Mouse (Mus musculus) ES-Bruce4 (cell line): ENCODE measurements at regions not wholly inside any gene's neighbourhood (a gene's known extent, or its start where the extent isn't known, plus 50 kb on each side); places are given as distances from the start of the nearest gene placed in this dataset.

Experiments
- H3K27ac ChIP-seq: 2 replicates; pipeline ENCODE4 v1.5.1; 2012; ENCODE audit warnings: low read length, inconsistent platforms; ENCODE audit not compliant: insufficient read depth
- H3K27me3 ChIP-seq: 2 replicates; pipeline ENCODE4 v1.6.1; 2012; ENCODE audit warnings: mild to moderate bottlenecking, low read length, inconsistent platforms; ENCODE audit not compliant: control insufficient read depth, poor library complexity, insufficient read depth, severe bottlenecking
- H3K36me3 ChIP-seq: 2 replicates; pipeline ENCODE4 v1.6.1; 2012; ENCODE audit warnings: inconsistent platforms, mild to moderate bottlenecking, low read length, moderate library complexity; ENCODE audit not compliant: control insufficient read depth, poor library complexity, insufficient read depth, severe bottlenecking
- H3K4me1 ChIP-seq: one replicate; pipeline ENCODE4 v1.8.1; 2011; ENCODE audit warnings: low read length; ENCODE audit not compliant: control insufficient read depth, insufficient read depth
- H3K4me3 ChIP-seq: 2 replicates; pipeline ENCODE4 v1.5.1; 2011; ENCODE audit warnings: low read depth, mild to moderate bottlenecking, low read length
- H3K9ac ChIP-seq: 2 replicates; pipeline ENCODE4 v1.6.1; 2012; ENCODE audit warnings: low read depth, mild to moderate bottlenecking, inconsistent platforms; ENCODE audit not compliant: poor library complexity, severe bottlenecking
- H3K9me3 ChIP-seq: replicated peaks from 2 replicates; pipeline ENCODE4 v1.6.1; 2012; ENCODE audit warnings: mild to moderate bottlenecking, low read length, inconsistent platforms; ENCODE audit not compliant: control insufficient read depth, poor library complexity, insufficient read depth, severe bottlenecking
- CTCF ChIP-seq: IDR thresholded peaks from one replicate; pipeline ENCODE4 v1.8.1; 2011; ENCODE audit warnings: low read depth, low read length
- EP300 ChIP-seq: IDR thresholded peaks from 2 replicates; pipeline ENCODE4 v1.6.1; 2011; ENCODE audit warnings: low read depth, low read length; ENCODE audit not compliant: insufficient read depth
- POLR2A ChIP-seq: IDR thresholded peaks from one replicate; pipeline ENCODE4 v1.8.1; 2011; ENCODE audit warnings: low read length; ENCODE audit not compliant: insufficient read depth

GRCm38 (mm10) chr11:66605998-66606397 lies 80.2 kb upstream of the Shisa6 start:
- H3K4me1 ChIP-seq = no peaks in the 10 kb centered on the region
- TF ChIP-seq CTCF (no peak), EP300 (no peak), POLR2A (no peak)

GRCm38 (mm10) chr11:66606646-66607045 lies 80.9 kb upstream of the Shisa6 start:
- Histone ChIP-seq H3K27ac (no peak overlapping the region), H3K4me3 (no peak overlapping the region), H3K4me1 (no peaks in the 10 kb centered on the region), H3K36me3 (no peaks in the 10 kb centered on the region), H3K9ac (no peak overlapping the region), H3K9me3 (peaks cover 6% of the 10 kb centered on the region), H3K27me3 (no peaks in the 10 kb centered on the region)
- TF ChIP-seq CTCF = no peak
- no peak for TF ChIP-seq POLR2A
- TF ChIP-seq EP300 = no peak

More at GRCm38 (mm10) chr11:66605998-66606397, 80.2 kb upstream of the Shisa6 start:
- H3K27ac ChIP-seq = no peak overlapping the region
- H3K36me3 ChIP-seq = no peaks in the 10 kb centered on the region
- H3K27me3 ChIP-seq = no peaks in the 10 kb centered on the region
- peaks cover 6% of the 10 kb centered on the region for H3K9me3 ChIP-seq
- H3K9ac ChIP-seq = no peak overlapping the region
- H3K4me3 ChIP-seq = no peak overlapping the region

- Histone ChIP-seq H3K9ac (no peak overlapping the region), H3K27me3 (no peaks in the 10 kb centered on the region), H3K27ac (no peak overlapping the region), H3K9me3 (peaks cover 6% of the 10 kb centered on the region), H3K4me3 (no peak overlapping the region), H3K4me1 (peaks cover 1% of the 10 kb centered on the region), H3K36me3 (no peaks in the 10 kb centered on the region)
- TF ChIP-seq CTCF (no peak), POLR2A (no peak), EP300 (no peak)
Observed at GRCm38 (mm10) chr11:66609733-66610132, 84.0 kb upstream of the Shisa6 start.

GRCm38 (mm10) chr11:66613150-66613549 lies 87.4 kb upstream of the Shisa6 start:
- peak; percentile 56 for TF ChIP-seq CTCF
- no peak for TF ChIP-seq POLR2A
- H3K4me3 ChIP-seq = no peak overlapping the region
- H3K9me3 ChIP-seq = peaks cover 3% of the 10 kb centered on the region
- no peak overlapping the region for H3K27ac ChIP-seq
- no peaks in the 10 kb centered on the region for H3K36me3 ChIP-seq
- no peaks in the 10 kb centered on the region for H3K27me3 ChIP-seq
- no peak overlapping the region for H3K9ac ChIP-seq
- peaks cover 1% of the 10 kb centered on the region for H3K4me1 ChIP-seq

- no peak overlapping the region for H3K4me3 ChIP-seq
- TF ChIP-seq CTCF (no peak), EP300 (no peak), POLR2A (no peak)
- no peaks in the 10 kb centered on the region for H3K4me1 ChIP-seq
Observed at GRCm38 (mm10) chr11:66625491-66625890, 99.7 kb upstream of the Shisa6 start.

GRCm38 (mm10) chr11:66656810-66657209 lies 131.0 kb upstream of the Shisa6 start:
- Histone ChIP-seq H3K27ac (no peak overlapping the region), H3K36me3 (no peaks in the 10 kb centered on the region), H3K27me3 (no peaks in the 10 kb centered on the region), H3K4me1 (no peaks in the 10 kb centered on the region), H3K9ac (no peak overlapping the region), H3K9me3 (no peaks in the 10 kb centered on the region), H3K4me3 (no peak overlapping the region)
- TF ChIP-seq CTCF (no peak), EP300 (no peak), POLR2A (no peak)

More at GRCm38 (mm10) chr11:66625491-66625890, 99.7 kb upstream of the Shisa6 start:
- no peaks in the 10 kb centered on the region for H3K36me3 ChIP-seq
- H3K27me3 ChIP-seq = no peaks in the 10 kb centered on the region; the same call in 1 of the 2 replicates
- H3K27ac ChIP-seq = no peak overlapping the region
- H3K9ac ChIP-seq = no peak overlapping the region
- H3K9me3 ChIP-seq = peaks cover 3% of the 10 kb centered on the region
